Mouse (Mus musculus): ENCODE measurements around the gene Pja2. TPM values are rescaled to one million over a fixed set of nuclear protein-coding genes. Genes with fewer than 3 reads are reported as not detected.
A peak's percentile ranks its signal among the peaks of the same experiment; 100 is the strongest.

Pja2 gene
- 10 to 100 TPM; 18.9 to 62.4 (median 41.5) TPM for total RNA-seq (2018; cell fraction: chromatin; rRNA removed)
- total RNA-seq (2018; cell fraction: cytosol; rRNA removed) = 10 to 100 TPM; 22.1 to 45.5 (median 33.6) TPM
- 10 to 100 TPM; 18.7 to 67.1 (median 36.0) TPM for total RNA-seq (2018; cell fraction: nucleus; rRNA removed)
- 29.9 to 31.9 TPM (median 30.6 TPM) in 3 replicates for polyA plus RNA-seq (2018)

GRCm38 (mm10) chr17:64331898-64332769 is at the start of gene Pja2:
Gene Pja2, minus strand, starts transcription at chr17:64331916.
- Histone ChIP-seq H3K27ac (peak within 1 kb of the TSS; percentile 51), H3K4me3 (ENCODE audit: inconsistent target) (peak within 1 kb of the TSS; percentile 72), H3K79me2 (ENCODE audit: inconsistent target) (peaks cover 40% of the 10 kb centered on the region), H3K36me3 (ENCODE audit: inconsistent target) (no peaks in the 10 kb centered on the region)
- WGBS (ENCODE audit: missing documents) = 1% methylated on average over 60 of the region's 60 CpGs

DNA sequence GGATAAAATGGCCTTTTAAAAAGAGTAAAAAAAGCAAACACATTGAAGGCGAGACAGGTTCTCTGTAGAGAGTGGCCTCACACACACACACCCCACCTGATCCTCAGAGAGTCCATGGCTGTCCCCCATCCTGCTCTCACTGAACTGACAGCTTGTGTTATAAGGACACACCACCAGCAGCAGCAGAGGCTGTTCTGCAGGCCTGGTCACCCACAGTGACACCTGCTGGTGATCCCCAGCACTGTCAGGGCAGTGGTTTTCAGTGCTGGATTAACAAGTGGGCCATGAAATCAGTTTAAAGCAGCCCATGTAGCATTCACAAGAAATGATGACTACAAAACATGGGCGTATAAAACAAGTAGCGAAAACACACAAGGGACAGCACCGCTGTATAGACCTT is 43.6 kb upstream of the Pja2 start:
- Histone ChIP-seq H3K4me3 (ENCODE audit: inconsistent target) (no peak overlapping the region), H3K36me3 (ENCODE audit: inconsistent target) (no peaks in the 10 kb centered on the region), H3K79me2 (ENCODE audit: inconsistent target) (no peaks in the 10 kb centered on the region), H3K27ac (no peak overlapping the region)
- WGBS (ENCODE audit: missing documents) = 79% methylated on average over 4 of the region's 4 CpGs

GRCm38 (mm10) chr17:64363694-64364093 is 32.0 kb upstream of the Pja2 start:
- WGBS (ENCODE audit: missing documents) = 94% methylated on average over 1 of the region's 1 CpGs
- H3K36me3 ChIP-seq (ENCODE audit: inconsistent target) = no peaks in the 10 kb centered on the region
- no peak overlapping the region for H3K27ac ChIP-seq
- no peaks in the 10 kb centered on the region for H3K79me2 ChIP-seq (ENCODE audit: inconsistent target)
- no peak overlapping the region for H3K4me3 ChIP-seq (ENCODE audit: inconsistent target)

GRCm38 (mm10) chr17:64362570-64362969 is 30.9 kb upstream of the Pja2 start:
- H3K79me2 ChIP-seq (ENCODE audit: inconsistent target) = no peaks in the 10 kb centered on the region
- H3K4me3 ChIP-seq (ENCODE audit: inconsistent target) = no peak overlapping the region
- no peaks in the 10 kb centered on the region for H3K36me3 ChIP-seq (ENCODE audit: inconsistent target)
- H3K27ac ChIP-seq = no peak overlapping the region
- 96% methylated on average over 5 of the region's 5 CpGs for WGBS (ENCODE audit: missing documents)

GRCm38 (mm10) chr17:64361911-64362425 is 30.3 kb upstream of the Pja2 start:
- H3K27ac ChIP-seq = no peak overlapping the region
- no peaks in the 10 kb centered on the region for H3K79me2 ChIP-seq (ENCODE audit: inconsistent target)
- WGBS (ENCODE audit: missing documents) = 88% methylated on average over 3 of the region's 3 CpGs
- H3K4me3 ChIP-seq (ENCODE audit: inconsistent target) = no peak overlapping the region
- no peaks in the 10 kb centered on the region for H3K36me3 ChIP-seq (ENCODE audit: inconsistent target)

DNA sequence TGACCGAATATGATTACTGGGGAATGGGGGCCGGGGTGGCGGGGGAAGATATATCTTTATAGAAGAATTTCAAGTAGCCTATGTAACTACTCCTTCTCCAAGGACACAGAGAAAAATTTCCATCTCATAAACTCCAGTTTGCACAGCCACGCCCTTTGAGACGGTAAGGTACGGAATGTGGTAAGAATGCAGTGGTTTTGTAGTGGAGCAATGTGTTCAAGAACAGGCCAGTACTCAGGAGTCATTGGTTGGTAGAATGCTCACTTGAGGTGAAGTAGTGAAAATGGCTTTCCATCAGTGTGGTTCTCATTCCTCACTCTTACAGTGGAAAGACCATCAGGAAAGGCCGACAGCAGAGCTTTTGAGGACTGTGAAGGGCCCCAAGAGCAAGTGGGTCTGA is 22.2 kb upstream of the Pja2 start:
- Histone ChIP-seq H3K79me2 (ENCODE audit: inconsistent target) (no peaks in the 10 kb centered on the region), H3K4me3 (ENCODE audit: inconsistent target) (no peak overlapping the region), H3K36me3 (ENCODE audit: inconsistent target) (no peaks in the 10 kb centered on the region), H3K27ac (no peak overlapping the region)
- WGBS (ENCODE audit: missing documents) = 93% methylated on average over 7 of the region's 7 CpGs

GRCm38 (mm10) chr17:64346135-64346534 is 14.4 kb upstream of the Pja2 start:
- Histone ChIP-seq H3K79me2 (ENCODE audit: inconsistent target) (no peaks in the 10 kb centered on the region), H3K4me3 (ENCODE audit: inconsistent target) (no peak overlapping the region), H3K36me3 (ENCODE audit: inconsistent target) (no peaks in the 10 kb centered on the region), H3K27ac (no peak overlapping the region)
- WGBS (ENCODE audit: missing documents) = 83% methylated on average over 12 of the region's 17 CpGs

- WGBS (ENCODE audit: missing documents) = 95% methylated on average over 5 of the region's 7 CpGs
- Histone ChIP-seq H3K27ac (no peak overlapping the region), H3K4me3 (ENCODE audit: inconsistent target) (no peak overlapping the region), H3K79me2 (ENCODE audit: inconsistent target) (no peaks in the 10 kb centered on the region), H3K36me3 (ENCODE audit: inconsistent target) (no peaks in the 10 kb centered on the region)
Observed at GRCm38 (mm10) chr17:64344576-64345172, 13.0 kb upstream of the Pja2 start.

- Histone ChIP-seq H3K27ac (no peak overlapping the region), H3K79me2 (ENCODE audit: inconsistent target) (no peaks in the 10 kb centered on the region), H3K4me3 (ENCODE audit: inconsistent target) (no peak overlapping the region), H3K36me3 (ENCODE audit: inconsistent target) (no peaks in the 10 kb centered on the region)
- 81% methylated on average over 7 of the region's 7 CpGs for WGBS (ENCODE audit: missing documents)
Observed at GRCm38 (mm10) chr17:64341698-64342097, 10.0 kb upstream of the Pja2 start.

GRCm38 (mm10) chr17:64339752-64340151 is 8.0 kb upstream of the Pja2 start:
- no peaks in the 10 kb centered on the region for H3K79me2 ChIP-seq (ENCODE audit: inconsistent target)
- no peaks in the 10 kb centered on the region for H3K36me3 ChIP-seq (ENCODE audit: inconsistent target)
- H3K27ac ChIP-seq = no peak overlapping the region
- H3K4me3 ChIP-seq (ENCODE audit: inconsistent target) = no peak overlapping the region
- 24% methylated on average over 5 of the region's 5 CpGs for WGBS (ENCODE audit: missing documents)

DNA sequence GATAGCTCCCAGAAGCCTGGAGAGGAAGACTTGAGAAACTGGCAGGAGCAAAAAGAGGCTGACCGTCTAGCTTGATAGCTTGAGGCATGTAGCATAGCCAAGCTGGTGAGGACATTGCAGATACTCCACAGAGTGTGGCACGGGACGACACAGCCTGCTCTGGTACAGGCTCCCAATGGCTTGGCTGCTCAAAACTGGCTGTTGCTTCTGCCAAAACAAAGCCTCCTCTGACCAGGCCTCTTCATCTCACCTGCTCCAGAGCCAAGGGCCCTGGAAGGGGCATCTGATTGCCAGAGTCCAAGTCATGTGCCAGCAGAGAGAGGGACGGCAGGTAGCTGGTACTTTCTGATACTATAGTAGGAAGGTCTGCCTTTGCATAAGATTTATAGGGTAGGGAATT is 5.5 kb upstream of the Pja2 start:
- WGBS (ENCODE audit: missing documents) = 90% methylated on average over 3 of the region's 4 CpGs
- no peaks in the 10 kb centered on the region for H3K36me3 ChIP-seq (ENCODE audit: inconsistent target)
- H3K27ac ChIP-seq = no peak overlapping the region
- H3K4me3 ChIP-seq (ENCODE audit: inconsistent target) = no peak overlapping the region
- H3K79me2 ChIP-seq (ENCODE audit: inconsistent target) = no peaks in the 10 kb centered on the region

- 85% methylated on average over 4 of the region's 4 CpGs for WGBS (ENCODE audit: missing documents)
- Histone ChIP-seq H3K36me3 (ENCODE audit: inconsistent target) (no peaks in the 10 kb centered on the region), H3K79me2 (ENCODE audit: inconsistent target) (peaks cover 22% of the 10 kb centered on the region), H3K27ac (no peak overlapping the region), H3K4me3 (ENCODE audit: inconsistent target) (no peak overlapping the region)
Observed at GRCm38 (mm10) chr17:64333956-64334355, 2.2 kb upstream of the Pja2 start.

- Histone ChIP-seq H3K27ac (peak overlapping the region; percentile 51), H3K36me3 (ENCODE audit: inconsistent target) (no peaks in the 10 kb centered on the region), H3K4me3 (ENCODE audit: inconsistent target) (peak overlapping the region; percentile 72), H3K79me2 (ENCODE audit: inconsistent target) (peaks cover 34% of the 10 kb centered on the region)
- WGBS (ENCODE audit: missing documents) = 27% methylated on average over 5 of the region's 5 CpGs
Observed at GRCm38 (mm10) chr17:64332770-64333096, 1.0 kb upstream of the Pja2 start.

DNA sequence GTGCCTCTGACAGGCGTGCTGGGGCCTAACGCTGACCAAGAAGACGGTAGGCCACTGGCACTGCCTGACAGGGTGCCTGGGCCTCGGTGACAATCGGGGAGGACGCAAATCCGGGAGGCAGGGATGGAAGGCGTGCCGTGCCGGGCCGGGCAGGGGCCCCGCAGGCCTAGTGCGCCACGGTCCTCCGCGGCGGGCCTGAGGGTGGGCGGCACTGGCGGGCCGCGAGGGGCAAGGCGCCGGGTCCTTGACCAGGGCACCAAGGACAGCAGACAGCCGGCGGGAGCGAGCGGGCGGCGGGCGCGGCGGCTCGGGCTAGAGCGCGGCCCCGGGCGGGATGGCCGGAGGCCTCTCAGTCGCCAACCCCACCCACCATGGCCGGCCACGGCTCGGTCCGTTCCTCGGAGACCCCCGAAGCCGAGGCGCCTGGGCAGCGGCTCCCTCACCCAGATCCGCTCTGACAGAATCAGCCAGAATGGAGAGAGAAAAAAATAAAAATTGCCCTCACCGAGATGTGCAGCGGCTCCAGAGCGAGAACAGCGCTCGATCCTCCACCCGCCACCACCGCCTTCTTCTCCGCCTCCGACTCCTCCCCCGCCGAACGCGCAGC is 322 bp downstream of the Pja2 start:
- Histone ChIP-seq H3K36me3 (ENCODE audit: inconsistent target) (no peaks in the 10 kb centered on the region), H3K4me3 (ENCODE audit: inconsistent target) (peak overlapping the region; percentile 44), H3K79me2 (ENCODE audit: inconsistent target) (peaks cover 48% of the 10 kb centered on the region), H3K27ac (no peak overlapping the region)
- under 1% methylated on average over 46 of the region's 62 CpGs for WGBS (ENCODE audit: missing documents)

DNA sequence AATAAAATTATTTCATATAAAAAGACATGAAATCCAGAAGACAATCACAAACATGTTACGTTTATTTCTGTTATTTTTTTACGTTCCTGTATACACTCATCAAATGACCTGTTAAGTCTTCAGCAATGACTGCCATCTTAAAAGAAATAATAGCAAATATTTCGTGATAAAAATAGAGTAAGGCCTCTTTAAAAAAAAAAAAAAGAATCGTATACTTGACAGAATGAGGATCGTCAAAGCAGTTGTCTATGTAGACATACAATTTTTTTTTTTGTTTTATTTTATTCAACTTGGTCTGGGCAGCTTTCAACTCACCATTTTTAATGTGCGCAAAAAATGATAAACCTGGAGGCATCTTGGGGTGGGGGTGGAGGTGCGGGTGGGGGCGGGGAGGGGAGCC is 831 bp downstream of the Pja2 start:
- WGBS (ENCODE audit: missing documents) = 25% methylated on average over 7 of the region's 8 CpGs
- no peaks in the 10 kb centered on the region for H3K36me3 ChIP-seq (ENCODE audit: inconsistent target)
- H3K79me2 ChIP-seq (ENCODE audit: inconsistent target) = peaks cover 53% of the 10 kb centered on the region
- peak overlapping the region; percentile 44 for H3K4me3 ChIP-seq (ENCODE audit: inconsistent target)
- no peak overlapping the region for H3K27ac ChIP-seq

Measured in macrophage (primary cell).